Mouse (Mus musculus): ENCODE measurements at regions not wholly inside any gene's neighbourhood (a gene's known extent, or its start where the extent isn't known, plus 50 kb on each side); places are given as distances from the start of the nearest gene placed in this dataset.

DNA sequence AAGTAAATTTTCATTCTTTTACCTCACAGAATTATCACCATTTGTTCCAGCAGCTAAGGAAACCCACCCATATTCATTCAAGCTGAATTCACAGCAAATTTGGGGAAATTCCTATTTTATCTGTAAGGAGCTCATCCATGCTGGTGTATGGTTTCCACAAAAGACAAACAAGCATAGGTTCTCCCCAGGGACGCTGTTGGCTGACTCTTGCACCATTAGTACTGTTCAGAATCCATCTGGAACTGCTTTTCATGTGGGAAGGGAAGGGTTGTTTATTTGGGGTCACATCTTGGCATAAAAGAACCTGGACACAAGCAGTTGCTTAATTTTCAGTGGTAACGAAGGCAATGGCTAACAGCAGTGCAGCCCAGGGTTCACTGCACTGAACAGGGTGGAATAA is 120.2 kb downstream of the Adamts1 start:
- ATAC-seq (replicated peaks; ENCODE audit: insufficient number of reproducible peaks, low FRiP score, low TSS enrichment, low read depth) = no peak
- peak; percentile 24 for DNase-seq (ENCODE audit: low spot score)
- WGBS = 51% methylated on average over 2 of the region's 2 CpGs

DNA sequence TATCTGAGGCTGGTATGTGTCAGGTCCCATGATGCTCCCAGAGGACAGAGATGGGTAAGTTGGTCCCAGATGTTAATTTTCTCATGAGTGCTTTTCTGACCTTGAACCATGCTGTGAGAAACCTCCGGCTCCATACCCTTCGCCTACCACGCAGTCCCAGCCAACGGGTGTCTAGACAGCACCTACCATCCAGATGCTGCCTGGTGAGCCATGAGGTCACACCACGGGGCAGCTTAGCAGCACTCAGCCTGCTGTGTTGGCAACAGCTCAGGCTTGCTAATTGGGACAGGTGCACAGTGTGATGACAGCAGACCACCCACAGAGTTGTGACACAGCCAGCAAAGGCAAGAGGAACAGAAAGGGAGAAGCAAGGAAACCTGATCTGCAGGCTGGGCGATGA is 122.6 kb downstream of the Adamts1 start:
- DNase-seq (ENCODE audit: low spot score) (peak; percentile 51), ATAC-seq (replicated peaks; ENCODE audit: insufficient number of reproducible peaks, low FRiP score, low TSS enrichment, low read depth) (peak; percentile 89)
- Histone ChIP-seq H3K4me1 (ENCODE audit: control insufficient read depth, insufficient read depth, low read length) (no peaks in the 10 kb centered on the region), H3K4me2 (ENCODE audit: low read depth, low read length) (no peak overlapping the region), H3K4me3 (ENCODE audit: low read depth, low read length) (no peak overlapping the region), H3K9ac (replicated peaks; ENCODE audit: low read length) (no peak overlapping the region), H3K27me3 (ENCODE audit: control insufficient read depth, insufficient read depth, low read length) (no peaks in the 10 kb centered on the region), H3K27ac (replicated peaks; ENCODE audit: low read depth, low read length) (no peak overlapping the region), H3K9me3 (replicated peaks; ENCODE audit: control insufficient read depth, low read length) (no peaks in the 10 kb centered on the region), H3K36me3 (replicated peaks; ENCODE audit: control insufficient read depth, insufficient read depth, low read depth, low read length) (no peaks in the 10 kb centered on the region)
- WGBS = 24% methylated on average over 6 of the region's 6 CpGs

More for the DNA sequence above, 120.2 kb downstream of the Adamts1 start:
- Histone ChIP-seq H3K4me3 (ENCODE audit: low read depth, low read length) (no peak overlapping the region), H3K36me3 (replicated peaks; ENCODE audit: control insufficient read depth, insufficient read depth, low read depth, low read length) (no peaks in the 10 kb centered on the region), H3K9me3 (replicated peaks; ENCODE audit: control insufficient read depth, low read length) (no peaks in the 10 kb centered on the region), H3K27me3 (ENCODE audit: control insufficient read depth, insufficient read depth, low read length) (no peaks in the 10 kb centered on the region), H3K9ac (replicated peaks; ENCODE audit: low read length) (no peak overlapping the region), H3K27ac (replicated peaks; ENCODE audit: low read depth, low read length) (no peak overlapping the region), H3K4me2 (ENCODE audit: low read depth, low read length) (no peak overlapping the region), H3K4me1 (ENCODE audit: control insufficient read depth, insufficient read depth, low read length) (no peaks in the 10 kb centered on the region)

DNA sequence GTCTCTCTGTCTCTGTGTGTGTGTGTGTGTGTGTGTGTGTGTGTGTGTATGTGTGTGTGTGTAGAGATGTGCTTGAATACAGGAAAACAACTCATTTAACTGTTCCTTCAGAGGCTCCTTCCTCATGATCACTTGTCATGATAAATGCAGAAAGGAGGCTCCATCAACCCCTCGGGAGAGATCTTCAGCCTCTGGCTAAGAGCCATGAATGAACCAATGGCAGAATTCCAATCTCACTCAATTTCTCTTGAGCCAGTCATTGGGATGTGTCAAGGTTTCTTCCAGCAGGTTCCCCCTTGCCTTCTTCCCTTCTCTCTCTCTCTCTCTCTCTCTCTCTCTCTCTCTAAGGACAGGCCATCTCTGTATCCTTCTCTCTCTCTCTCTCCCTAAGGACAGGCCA is 124.1 kb downstream of the Adamts1 start:
- WGBS = 91% methylated on average over 1 of the region's 1 CpGs
- H3K4me2 ChIP-seq (ENCODE audit: low read depth, low read length) = no peak overlapping the region

DNA sequence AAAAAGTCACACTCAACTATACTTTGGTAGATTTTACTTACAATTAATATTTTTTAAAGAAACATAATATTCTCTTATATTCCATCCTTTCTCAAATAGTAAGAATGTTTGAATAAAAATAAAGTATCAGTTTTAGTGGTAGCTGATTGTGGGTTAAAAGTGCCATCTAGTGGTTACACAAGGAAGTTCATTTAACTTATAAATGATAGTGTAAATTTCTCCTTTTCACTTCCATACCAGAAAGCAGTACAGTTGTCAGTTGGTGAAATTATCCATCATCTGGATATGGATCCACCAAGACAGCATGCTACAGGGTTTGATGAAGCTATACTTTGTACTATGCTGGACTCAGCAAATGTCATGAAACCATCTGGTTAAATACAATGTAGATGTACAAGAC is 124.7 kb downstream of the Adamts1 start:
- Histone ChIP-seq H3K27me3 (ENCODE audit: control insufficient read depth, insufficient read depth, low read length) (no peaks in the 10 kb centered on the region), H3K9me3 (replicated peaks; ENCODE audit: control insufficient read depth, low read length) (no peaks in the 10 kb centered on the region), H3K36me3 (replicated peaks; ENCODE audit: control insufficient read depth, insufficient read depth, low read depth, low read length) (no peaks in the 10 kb centered on the region), H3K4me2 (ENCODE audit: low read depth, low read length) (no peak overlapping the region), H3K9ac (replicated peaks; ENCODE audit: low read length) (no peak overlapping the region), H3K27ac (replicated peaks; ENCODE audit: low read depth, low read length) (no peak overlapping the region), H3K4me1 (ENCODE audit: control insufficient read depth, insufficient read depth, low read length) (no peaks in the 10 kb centered on the region), H3K4me3 (ENCODE audit: low read depth, low read length) (no peak overlapping the region)
- peak; percentile 49 for DNase-seq (ENCODE audit: low spot score)
- no peak for ATAC-seq (replicated peaks; ENCODE audit: insufficient number of reproducible peaks, low FRiP score, low TSS enrichment, low read depth)

More for the DNA sequence above, 124.1 kb downstream of the Adamts1 start:
- no peak for ATAC-seq (replicated peaks; ENCODE audit: insufficient number of reproducible peaks, low FRiP score, low TSS enrichment, low read depth)
- no peak overlapping the region for H3K27ac ChIP-seq (replicated peaks; ENCODE audit: low read depth, low read length)
- no peak for DNase-seq (ENCODE audit: low spot score)
- H3K36me3 ChIP-seq (replicated peaks; ENCODE audit: control insufficient read depth, insufficient read depth, low read depth, low read length) = no peaks in the 10 kb centered on the region
- H3K27me3 ChIP-seq (ENCODE audit: control insufficient read depth, insufficient read depth, low read length) = no peaks in the 10 kb centered on the region
- no peak overlapping the region for H3K4me3 ChIP-seq (ENCODE audit: low read depth, low read length)
- H3K4me1 ChIP-seq (ENCODE audit: control insufficient read depth, insufficient read depth, low read length) = no peaks in the 10 kb centered on the region
- H3K9me3 ChIP-seq (replicated peaks; ENCODE audit: control insufficient read depth, low read length) = no peaks in the 10 kb centered on the region
- H3K9ac ChIP-seq (replicated peaks; ENCODE audit: low read length) = no peak overlapping the region

DNA sequence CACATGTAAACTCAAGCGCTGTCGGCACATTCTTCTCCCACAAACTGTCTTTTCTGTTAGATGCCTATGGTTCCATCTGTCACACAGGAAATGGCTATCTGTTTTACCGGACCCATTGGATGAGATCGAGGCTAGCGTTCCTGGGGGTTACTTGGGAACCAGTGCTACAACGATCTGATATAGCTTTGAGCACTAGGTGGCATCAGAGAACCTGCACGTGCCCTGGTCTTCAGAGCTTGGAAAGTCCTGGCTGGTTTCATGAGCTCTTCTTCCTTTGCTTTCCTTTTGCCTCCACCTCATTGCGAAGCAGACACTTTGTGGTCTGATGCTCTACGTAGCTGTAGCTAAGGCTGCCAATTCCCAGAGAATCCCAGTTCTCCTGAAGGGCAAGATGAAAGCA is 123.8 kb upstream of the Cyyr1 start:
- no peak overlapping the region for H3K27ac ChIP-seq (replicated peaks; ENCODE audit: low read depth, low read length)
- DNase-seq (ENCODE audit: low spot score) = peak; percentile 77
- no peak overlapping the region for H3K4me3 ChIP-seq (ENCODE audit: low read depth, low read length)
- no peaks in the 10 kb centered on the region for H3K36me3 ChIP-seq (replicated peaks; ENCODE audit: control insufficient read depth, insufficient read depth, low read depth, low read length)
- H3K9me3 ChIP-seq (replicated peaks; ENCODE audit: control insufficient read depth, low read length) = no peaks in the 10 kb centered on the region
- H3K4me1 ChIP-seq (ENCODE audit: control insufficient read depth, insufficient read depth, low read length) = no peaks in the 10 kb centered on the region
- H3K27me3 ChIP-seq (ENCODE audit: control insufficient read depth, insufficient read depth, low read length) = no peaks in the 10 kb centered on the region
- no peak for ATAC-seq (replicated peaks; ENCODE audit: insufficient number of reproducible peaks, low FRiP score, low TSS enrichment, low read depth)
- H3K4me2 ChIP-seq (ENCODE audit: low read depth, low read length) = no peak overlapping the region
- H3K9ac ChIP-seq (replicated peaks; ENCODE audit: low read length) = no peak overlapping the region
- 45% methylated on average over 9 of the region's 9 CpGs for WGBS

DNA sequence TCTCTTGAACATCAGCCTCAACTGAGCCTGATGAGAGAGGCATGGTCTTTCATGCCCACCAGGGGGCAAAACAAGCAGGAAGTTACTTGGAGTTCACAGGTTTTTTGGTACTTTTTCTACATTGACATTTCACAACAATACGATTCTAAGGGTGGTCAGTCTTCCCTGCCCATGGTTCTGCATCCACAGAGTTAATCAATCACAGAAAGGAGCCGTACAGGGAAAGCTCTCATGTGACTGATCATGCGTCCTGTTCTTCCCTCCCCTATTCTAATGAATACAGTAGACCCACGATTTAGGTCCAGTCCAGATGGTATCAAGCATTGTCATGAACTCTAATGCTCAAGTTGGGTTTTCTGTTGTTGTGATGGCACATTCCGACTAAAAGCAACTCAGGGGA is 115.6 kb upstream of the Cyyr1 start:
- Histone ChIP-seq H3K36me3 (replicated peaks; ENCODE audit: control insufficient read depth, insufficient read depth, low read depth, low read length) (no peaks in the 10 kb centered on the region), H3K9me3 (replicated peaks; ENCODE audit: control insufficient read depth, low read length) (no peaks in the 10 kb centered on the region), H3K4me2 (ENCODE audit: low read depth, low read length) (no peak overlapping the region), H3K4me3 (ENCODE audit: low read depth, low read length) (no peak overlapping the region), H3K27me3 (ENCODE audit: control insufficient read depth, insufficient read depth, low read length) (no peaks in the 10 kb centered on the region), H3K4me1 (ENCODE audit: control insufficient read depth, insufficient read depth, low read length) (no peaks in the 10 kb centered on the region), H3K9ac (replicated peaks; ENCODE audit: low read length) (no peak overlapping the region), H3K27ac (replicated peaks; ENCODE audit: low read depth, low read length) (no peak overlapping the region)
- 80% methylated on average over 5 of the region's 5 CpGs for WGBS
- DNase-seq (ENCODE audit: low spot score) = no peak
- ATAC-seq (replicated peaks; ENCODE audit: insufficient number of reproducible peaks, low FRiP score, low TSS enrichment, low read depth) = no peak

DNA sequence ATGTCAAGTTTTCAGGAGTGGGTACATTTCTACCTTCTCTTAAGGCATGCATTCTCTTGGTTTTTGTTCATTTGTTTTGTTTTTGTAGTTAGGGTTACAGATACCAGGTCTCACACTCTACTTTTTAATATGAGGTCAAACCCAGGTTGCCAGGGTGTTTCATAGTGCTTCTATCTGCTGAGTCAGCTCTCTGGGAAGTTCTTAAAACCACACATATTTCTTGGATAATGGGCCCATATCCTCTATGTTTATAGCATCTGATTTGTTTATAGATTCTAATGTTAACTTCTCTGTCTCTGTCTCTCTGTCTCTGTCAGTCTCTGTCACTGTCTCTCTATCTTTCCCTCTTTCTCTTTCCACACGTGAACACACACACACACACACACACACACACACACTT is 114.6 kb upstream of the Cyyr1 start:
- DNase-seq (ENCODE audit: low spot score) (no peak), ATAC-seq (replicated peaks; ENCODE audit: insufficient number of reproducible peaks, low FRiP score, low TSS enrichment, low read depth) (no peak)
- no peaks in the 10 kb centered on the region for H3K27me3 ChIP-seq (ENCODE audit: control insufficient read depth, insufficient read depth, low read length)
- no peaks in the 10 kb centered on the region for H3K36me3 ChIP-seq (replicated peaks; ENCODE audit: control insufficient read depth, insufficient read depth, low read depth, low read length)
- H3K9ac ChIP-seq (replicated peaks; ENCODE audit: low read length) = no peak overlapping the region
- no peaks in the 10 kb centered on the region for H3K4me1 ChIP-seq (ENCODE audit: control insufficient read depth, insufficient read depth, low read length)
- H3K4me3 ChIP-seq (ENCODE audit: low read depth, low read length) = no peak overlapping the region
- H3K27ac ChIP-seq (replicated peaks; ENCODE audit: low read depth, low read length) = no peak overlapping the region
- no peak overlapping the region for H3K4me2 ChIP-seq (ENCODE audit: low read depth, low read length)
- H3K9me3 ChIP-seq (replicated peaks; ENCODE audit: control insufficient read depth, low read length) = no peaks in the 10 kb centered on the region
- WGBS = 92% methylated on average over 1 of the region's 1 CpGs

DNA sequence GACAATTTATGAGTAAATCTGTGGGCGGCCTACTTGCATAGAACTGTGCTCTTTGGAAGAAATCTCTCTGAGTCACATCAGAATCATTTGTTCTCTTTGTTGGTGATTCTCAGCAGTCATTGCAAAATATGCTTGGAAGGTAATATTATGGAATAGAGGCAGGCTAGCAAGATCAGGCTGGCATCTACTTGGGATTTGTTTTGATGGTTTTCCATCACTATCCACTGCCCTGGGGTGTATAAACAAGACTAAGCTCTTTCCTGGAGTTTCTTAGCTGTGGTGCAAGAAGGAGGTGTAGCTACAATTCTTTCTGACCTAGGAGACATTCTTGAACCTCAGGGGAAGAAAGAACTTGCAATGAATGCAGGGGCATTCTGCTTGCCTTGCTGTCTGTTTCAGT is 96.3 kb upstream of the Cyyr1 start:
- no peaks in the 10 kb centered on the region for H3K36me3 ChIP-seq (replicated peaks; ENCODE audit: control insufficient read depth, insufficient read depth, low read depth, low read length)
- H3K4me2 ChIP-seq (ENCODE audit: low read depth, low read length) = no peak overlapping the region
- no peak overlapping the region for H3K27ac ChIP-seq (replicated peaks; ENCODE audit: low read depth, low read length)
- 100% methylated on average over 1 of the region's 1 CpGs for WGBS
- no peaks in the 10 kb centered on the region for H3K27me3 ChIP-seq (ENCODE audit: control insufficient read depth, insufficient read depth, low read length)
- no peaks in the 10 kb centered on the region for H3K4me1 ChIP-seq (ENCODE audit: control insufficient read depth, insufficient read depth, low read length)
- ATAC-seq (replicated peaks; ENCODE audit: insufficient number of reproducible peaks, low FRiP score, low TSS enrichment, low read depth) (no peak), DNase-seq (ENCODE audit: low spot score) (no peak)
- H3K9me3 ChIP-seq (replicated peaks; ENCODE audit: control insufficient read depth, low read length) = no peaks in the 10 kb centered on the region
- H3K4me3 ChIP-seq (ENCODE audit: low read depth, low read length) = no peak overlapping the region
- no peak overlapping the region for H3K9ac ChIP-seq (replicated peaks; ENCODE audit: low read length)

DNA sequence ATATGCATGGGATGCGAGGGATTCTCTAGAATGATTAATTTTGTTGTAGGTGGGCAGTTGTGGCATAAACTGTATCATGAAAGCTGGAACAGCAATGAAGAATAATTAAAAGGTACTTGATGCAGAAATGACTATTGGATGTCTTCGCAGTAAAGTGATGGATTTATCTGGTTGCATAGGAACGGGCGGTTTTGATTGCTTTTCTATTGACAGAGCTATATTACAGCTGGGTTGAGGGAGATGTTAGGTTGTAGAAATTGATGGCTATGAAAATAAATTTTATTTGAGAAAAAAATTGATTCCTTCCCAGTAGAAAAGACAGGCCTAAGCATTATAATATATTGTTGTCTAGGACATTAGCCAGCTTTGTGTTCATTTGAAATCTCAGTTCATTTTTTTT is 87.8 kb upstream of the Cyyr1 start:
- Histone ChIP-seq H3K36me3 (replicated peaks; ENCODE audit: control insufficient read depth, insufficient read depth, low read depth, low read length) (no peaks in the 10 kb centered on the region), H3K9ac (replicated peaks; ENCODE audit: low read length) (no peak overlapping the region), H3K27me3 (ENCODE audit: control insufficient read depth, insufficient read depth, low read length) (no peaks in the 10 kb centered on the region), H3K27ac (replicated peaks; ENCODE audit: low read depth, low read length) (no peak overlapping the region), H3K4me3 (ENCODE audit: low read depth, low read length) (no peak overlapping the region), H3K4me2 (ENCODE audit: low read depth, low read length) (no peak overlapping the region), H3K9me3 (replicated peaks; ENCODE audit: control insufficient read depth, low read length) (no peaks in the 10 kb centered on the region), H3K4me1 (ENCODE audit: control insufficient read depth, insufficient read depth, low read length) (no peaks in the 10 kb centered on the region)
- ATAC-seq (replicated peaks; ENCODE audit: insufficient number of reproducible peaks, low FRiP score, low TSS enrichment, low read depth) = no peak
- WGBS = 91% methylated on average over 4 of the region's 4 CpGs
- no peak for DNase-seq (ENCODE audit: low spot score)
